Mouse (Mus musculus) gastrocnemius, adult 2 months (tissue): Measurements from ENCODE around the gene Six1. TPM values are rescaled to one million over a fixed set of nuclear protein-coding genes. Genes with fewer than 3 reads are reported as not detected.

Experiments
- DNase-seq: peaks from one replicate; pipeline ENCODE4 v3.0.0; 2022
- H3K27ac ChIP-seq: fragments of 200-600 bp; 2 replicates; pipeline ENCODE4 v1.8.1; 2022; ENCODE audit warnings: mild to moderate bottlenecking
- H3K4me3 ChIP-seq: fragments of 200-600 bp; 2 replicates; pipeline ENCODE4 v1.8.1; 2022; ENCODE audit warnings: mild to moderate bottlenecking, moderate library complexity
- CTCF ChIP-seq: fragments of 200-600 bp; IDR thresholded peaks from 2 replicates; pipeline ENCODE4 v1.8.1; 2022; ENCODE audit warnings: antibody characterized with exemption, mild to moderate bottlenecking, moderate library complexity
- intact Hi-C: fragments of 180-260 bp; cut with DNase I; formaldehyde crosslinking; loops from one replicate; pipeline ENCODE4 v1.15.1; 2025
- total RNA-seq, 2 experiments: library from RNA; stranded (reverse); gene quantifications; 2 replicates each; pipeline ENCODE4 v1.2.3; 2021

The Six1 gene
- total RNA-seq, 2 experiments from 2014 or later = 59.8 to 68.4 TPM

DNA sequence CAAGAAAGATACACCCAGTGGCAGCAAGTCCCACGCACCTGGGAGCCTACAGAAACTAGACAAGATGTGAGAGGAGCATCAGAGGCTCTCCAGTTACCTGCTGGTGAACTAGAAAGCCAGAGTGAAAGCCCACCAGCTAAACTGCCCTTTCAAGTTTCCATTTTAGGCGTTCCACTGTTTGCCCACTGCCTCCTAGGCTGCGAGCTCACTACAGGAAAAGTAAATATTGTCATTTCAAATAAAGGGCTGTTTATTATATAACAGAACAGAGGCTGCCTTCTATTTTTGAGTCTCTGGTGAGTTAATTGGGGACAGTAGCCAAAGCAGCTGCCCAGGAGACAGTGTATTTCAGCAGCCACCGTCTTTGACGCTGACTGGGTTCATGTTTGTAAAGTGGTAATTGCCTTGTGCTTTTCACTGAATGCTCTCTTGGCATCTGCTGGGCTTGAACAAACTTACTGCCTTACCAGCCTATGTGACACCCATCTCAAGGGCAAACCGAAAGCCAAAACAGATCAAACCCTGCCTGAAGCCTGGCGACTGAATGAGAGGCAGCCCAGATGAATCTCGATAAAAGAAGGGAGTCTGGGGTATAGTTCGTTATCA lies 7.2 kb upstream of the Six1 start:
- no peak for TF ChIP-seq CTCF
- peak overlapping the region; percentile 59 for H3K27ac ChIP-seq
- intact Hi-C loops = no loop called here

DNA sequence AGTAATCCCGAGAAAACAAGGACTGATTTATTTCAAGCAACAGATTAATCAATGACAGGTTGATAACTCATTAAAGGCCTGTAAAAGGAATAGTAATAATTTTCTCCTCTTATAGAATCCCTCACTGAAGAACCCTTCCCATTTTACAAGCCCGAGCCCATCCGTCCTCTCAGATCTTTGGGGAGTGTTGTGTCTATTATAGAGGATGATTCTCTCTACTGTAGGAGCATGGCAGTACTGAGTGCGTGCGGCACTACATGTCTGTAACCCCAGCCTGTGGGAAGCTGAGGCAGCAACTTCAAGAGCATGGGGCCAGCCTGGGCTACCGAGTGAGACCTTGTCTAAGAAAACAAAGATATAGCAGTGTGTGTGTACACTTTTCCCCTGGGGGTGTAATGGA lies 3.8 kb upstream of the Six1 start:
- no peak overlapping the region for H3K4me3 ChIP-seq
- intact Hi-C loops = no loop called here
- TF ChIP-seq CTCF = no peak
- peak overlapping the region; percentile 20; the same call in 1 of the 2 replicates for H3K27ac ChIP-seq
- no peak for DNase-seq

More for the DNA sequence above, 7.2 kb upstream of the Six1 start:
- no peak overlapping the region; the same call in 1 of the 2 replicates for H3K4me3 ChIP-seq
- no peak for DNase-seq

DNA sequence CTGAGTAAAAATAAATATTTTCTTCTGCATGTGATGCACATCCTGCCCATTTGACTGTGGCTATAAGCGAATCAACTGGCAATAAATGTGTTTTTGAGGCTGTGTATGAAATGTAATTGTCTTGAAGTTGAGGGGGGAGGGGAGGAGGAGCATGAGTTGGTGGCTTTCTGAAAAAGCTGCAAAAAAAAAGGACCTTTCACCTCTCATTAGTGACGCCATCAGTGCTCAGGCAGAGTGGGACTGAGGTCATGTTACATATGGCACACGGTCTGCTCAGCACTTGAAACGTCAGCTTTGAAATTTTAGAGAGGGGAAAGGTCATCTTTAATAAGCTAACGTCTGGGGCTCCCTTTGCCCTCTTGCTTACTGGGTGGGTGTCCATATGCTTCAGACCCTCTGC lies 1.8 kb upstream of the Six1 start:
- no peak for DNase-seq
- H3K4me3 ChIP-seq = no peak overlapping the region
- intact Hi-C loops = loop anchor here (2.0 kb wide), 1 partner anchor 57 kb away; the partner anchor contains the start of gene Six4
- no peak for TF ChIP-seq CTCF
- H3K27ac ChIP-seq = no peak overlapping the region

DNA sequence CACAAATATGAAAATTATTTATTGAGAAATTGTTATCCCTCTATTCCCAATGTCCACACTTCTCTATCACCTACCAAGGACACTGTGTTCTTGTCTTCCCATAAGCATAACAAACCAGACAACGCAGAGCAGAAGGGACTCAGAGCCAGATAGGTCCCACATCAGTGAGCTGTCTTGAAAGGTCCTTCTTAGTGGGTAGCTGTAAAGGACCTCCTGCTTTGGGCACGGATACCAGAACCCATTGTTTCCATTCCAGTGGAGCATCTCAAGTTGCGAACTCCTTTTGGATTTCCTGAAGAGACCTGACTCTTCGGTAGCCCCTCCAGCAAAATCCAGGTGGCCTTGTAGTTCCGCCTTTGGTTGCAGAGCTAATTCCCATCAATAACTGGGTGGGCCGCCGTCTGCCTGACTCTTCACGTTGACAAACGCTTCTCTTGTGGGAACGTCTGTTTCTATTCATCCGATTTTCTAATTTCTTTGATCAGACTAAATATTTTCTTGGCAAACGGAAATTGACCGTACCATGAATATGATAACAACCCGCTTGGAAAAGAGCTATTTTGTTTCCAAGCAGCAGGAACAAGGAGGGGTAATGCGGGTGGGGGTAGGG lies 994 bp upstream of the Six1 start:
- DNase-seq = no peak
- Histone ChIP-seq H3K27ac (peak overlapping the region; percentile 98), H3K4me3 (peak overlapping the region; percentile 80)
- TF ChIP-seq CTCF = no peak
- intact Hi-C loops = loop anchor here (2.0 kb wide), 1 partner anchor 58 kb away; the partner anchor contains the start of gene Six4

DNA sequence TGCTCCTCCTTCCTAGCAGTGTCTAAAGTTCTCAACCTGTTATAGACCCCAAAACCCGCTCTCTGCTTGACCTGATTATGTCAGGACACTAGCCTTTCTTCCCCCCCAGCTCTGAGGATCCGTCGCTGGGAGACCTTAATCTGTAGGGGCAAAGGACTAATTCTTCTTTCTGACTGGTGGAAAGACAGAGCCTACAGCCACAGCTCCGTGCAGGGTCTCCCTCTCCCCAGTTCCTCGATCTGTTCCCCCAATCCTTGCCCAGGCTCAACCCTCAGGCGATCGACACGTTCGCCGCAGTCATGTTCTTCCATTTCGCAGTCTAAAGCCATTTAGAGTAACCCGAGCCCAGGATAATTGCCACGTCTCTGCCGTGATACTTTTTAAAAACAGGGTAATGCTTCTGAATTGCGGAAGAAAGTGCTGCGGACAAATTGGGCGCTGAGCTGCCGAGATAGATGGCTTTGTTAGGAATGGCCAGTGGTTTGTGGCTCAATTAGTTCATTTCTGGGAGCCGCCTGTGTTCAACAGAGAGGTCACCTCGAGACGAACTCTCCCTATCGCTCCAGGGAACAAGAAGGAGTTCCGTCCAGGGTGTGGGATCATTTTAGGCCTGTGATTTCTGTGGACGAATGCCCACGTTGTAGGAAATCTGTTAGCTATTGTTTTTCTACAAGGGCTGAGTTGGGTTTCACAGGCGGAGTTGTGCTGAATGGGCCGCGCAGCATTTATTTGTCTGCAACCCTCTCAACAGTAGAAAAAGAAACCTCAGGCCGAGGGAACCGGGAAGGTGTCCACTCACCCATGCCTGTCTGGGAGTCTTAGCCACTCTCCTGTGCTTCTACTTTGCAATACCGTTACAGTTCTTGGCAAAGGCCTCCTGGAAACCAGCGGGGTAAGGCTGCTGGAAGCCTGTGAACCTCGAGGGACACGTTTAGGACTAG lies 766 bp downstream of the Six1 start:
- Histone ChIP-seq H3K27ac (peak overlapping the region; percentile 98), H3K4me3 (peak overlapping the region; percentile 80)
- DNase-seq = peak; percentile 63
- TF ChIP-seq CTCF = no peak
- intact Hi-C loops = loop anchor here (1.0 kb wide), 1 partner anchor 272 kb away; no protein-coding TSS in a partner anchor

DNA sequence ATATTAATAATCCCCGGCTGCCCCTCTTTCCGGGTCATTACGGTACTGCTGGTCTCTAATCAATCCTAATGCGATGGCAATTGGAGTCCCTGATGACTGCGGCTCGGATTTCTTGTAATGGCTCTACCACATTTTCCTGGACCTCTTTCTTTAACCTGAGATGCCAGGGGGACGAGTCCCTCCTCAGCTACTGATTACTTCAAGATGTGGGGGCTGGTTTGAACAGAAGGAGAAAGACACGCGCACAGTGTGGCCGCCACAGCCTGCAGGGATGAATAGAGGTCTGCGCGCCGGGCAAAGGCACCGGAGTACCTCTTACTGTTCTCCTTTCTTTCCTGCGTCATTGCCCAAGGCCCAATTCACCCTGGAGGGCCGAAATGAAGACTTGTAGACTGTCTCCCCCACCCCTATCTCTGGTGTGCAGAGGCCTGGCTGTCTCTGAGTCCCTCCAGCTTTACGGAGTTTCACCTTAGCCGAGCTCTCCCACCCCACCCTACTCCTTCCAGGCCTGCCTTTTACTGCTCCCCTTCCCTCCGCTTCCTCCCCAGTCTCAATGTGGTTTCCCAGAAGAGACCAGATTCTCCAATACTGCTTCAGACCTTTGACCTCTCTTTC lies 1.5 kb downstream of the Six1 start:
- intact Hi-C loops = no loop called here
- DNase-seq = peak; percentile 65
- no peak for TF ChIP-seq CTCF
- H3K4me3 ChIP-seq = peak overlapping the region; percentile 80
- H3K27ac ChIP-seq = peak overlapping the region; percentile 98

DNA sequence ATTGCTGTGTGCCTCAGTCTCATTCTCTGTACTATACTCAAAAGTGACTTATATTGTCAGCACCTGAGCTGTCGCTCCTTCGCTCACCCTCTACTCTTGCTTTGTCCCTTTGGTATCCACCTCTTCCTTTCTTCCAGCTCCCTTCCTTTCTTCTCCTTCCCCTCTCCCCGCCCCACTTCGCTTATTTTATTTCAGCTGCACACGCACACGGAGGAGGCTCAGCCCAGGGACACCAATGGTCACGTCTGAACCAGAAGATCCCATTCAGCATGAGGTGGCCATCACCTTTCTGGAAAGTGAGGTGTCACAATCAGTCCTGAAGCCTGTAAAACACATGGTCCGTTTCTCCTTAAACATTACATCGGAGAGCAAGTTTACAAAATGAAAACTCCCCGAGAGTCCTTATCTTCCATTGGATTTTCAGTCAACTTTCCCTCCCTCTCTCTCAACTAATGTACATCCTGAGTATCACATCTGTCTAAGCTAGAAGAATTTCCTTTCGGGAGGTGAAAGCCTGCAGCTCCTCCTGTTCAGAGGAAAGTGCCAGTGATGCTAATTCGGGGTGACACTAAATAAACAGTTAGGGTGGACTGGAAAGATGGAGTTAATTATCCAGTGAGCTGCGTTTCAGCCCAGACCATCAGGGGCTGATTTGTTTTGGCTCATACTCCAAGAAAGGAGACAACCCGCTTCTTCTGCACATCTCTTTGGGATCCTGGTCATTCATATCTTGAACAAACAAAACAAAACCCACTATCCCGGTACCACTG lies 2.7 kb downstream of the Six1 start:
- H3K4me3 ChIP-seq = peak overlapping the region; percentile 80
- DNase-seq = no peak
- TF ChIP-seq CTCF = no peak
- intact Hi-C loops = no loop called here
- H3K27ac ChIP-seq = peak overlapping the region; percentile 98

DNA sequence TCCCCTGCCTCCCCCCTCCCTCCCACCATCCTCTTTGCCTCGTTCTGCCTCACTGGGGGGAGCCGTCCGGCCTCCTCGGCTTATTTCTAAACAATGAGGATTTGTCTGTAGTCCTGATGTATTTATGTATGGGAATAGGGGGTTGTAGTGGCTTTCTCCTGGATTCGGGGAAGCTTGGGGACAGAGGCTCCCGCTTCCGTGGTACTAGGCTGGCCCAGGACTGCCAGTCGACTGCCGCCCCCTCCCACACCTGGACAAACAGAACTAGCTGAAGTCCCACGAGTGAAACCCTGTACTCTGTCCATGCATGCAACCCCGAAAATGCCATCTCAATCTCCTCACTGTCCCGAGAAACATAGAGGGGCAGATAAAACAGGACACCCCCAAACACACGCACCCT lies 3.4 kb downstream of the Six1 start:
- Histone ChIP-seq H3K27ac (peak overlapping the region; percentile 98), H3K4me3 (peak overlapping the region; percentile 80)
- no peak for TF ChIP-seq CTCF
- peak; percentile 22 for DNase-seq
- intact Hi-C loops = no loop called here

DNA sequence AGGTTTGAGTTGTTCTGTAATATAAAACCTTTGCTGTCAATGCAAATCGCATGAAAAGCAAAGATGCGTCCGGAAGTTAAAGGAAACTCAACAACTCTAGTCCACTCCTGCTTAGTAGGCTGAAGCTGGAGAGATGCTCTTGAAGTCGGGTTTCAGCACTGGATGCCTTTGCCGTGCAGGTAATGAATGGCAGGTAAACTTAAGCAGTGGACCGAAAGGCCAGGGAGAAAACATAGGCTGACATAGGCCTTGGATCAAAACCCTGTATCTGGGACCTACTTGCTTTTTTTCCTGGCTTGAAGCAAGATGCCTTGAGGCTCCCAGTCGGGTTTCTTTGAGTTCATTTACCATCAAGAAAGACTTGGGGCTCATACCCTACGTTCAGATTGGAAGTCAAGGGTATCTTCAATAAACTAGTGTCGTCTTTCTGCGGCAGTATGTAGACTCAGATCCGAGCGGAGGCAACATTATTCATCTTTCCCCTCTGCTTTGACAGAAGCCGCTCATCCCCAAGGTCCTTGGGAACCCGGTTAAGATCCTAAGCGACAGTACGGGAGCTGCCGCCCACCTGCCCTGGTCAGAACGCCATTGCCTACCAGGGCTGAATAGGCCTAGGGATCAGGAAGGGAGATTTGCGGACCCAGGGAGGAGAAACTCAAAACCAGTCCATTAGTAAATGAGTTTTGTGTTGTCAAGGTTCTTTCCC lies 4.0 kb downstream of the Six1 start:
- TF ChIP-seq CTCF = no peak
- peak; percentile 32 for DNase-seq
- Histone ChIP-seq H3K4me3 (peak overlapping the region; percentile 80), H3K27ac (peak overlapping the region; percentile 98)
- intact Hi-C loops = loop anchor here (5.0 kb wide), 1 partner anchor 158 kb away; no protein-coding TSS in a partner anchor

DNA sequence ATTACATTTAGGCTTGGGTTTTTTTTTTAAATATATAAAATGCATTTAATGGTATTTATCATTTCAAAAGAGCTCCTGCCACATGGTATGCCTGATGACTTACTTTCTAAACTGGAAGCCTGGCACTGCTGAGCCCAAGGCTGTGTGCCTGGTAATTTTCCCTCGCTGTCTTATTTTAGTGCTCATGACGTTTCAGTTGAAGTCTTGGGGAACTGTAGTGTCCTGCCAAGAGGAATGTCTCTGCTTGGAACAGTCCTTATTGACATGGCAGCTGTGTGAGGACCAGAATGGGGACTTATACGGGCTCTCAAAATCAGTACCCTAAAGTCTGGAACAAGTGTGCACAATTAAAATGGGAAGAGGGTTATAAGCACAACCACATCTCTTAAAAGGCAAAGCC lies 5.2 kb downstream of the Six1 start:
- no peak for TF ChIP-seq CTCF
- intact Hi-C loops = loop anchor here (5.0 kb wide), 1 partner anchor 159 kb away; no protein-coding TSS in a partner anchor
- DNase-seq = peak; percentile 69
- Histone ChIP-seq H3K4me3 (peak overlapping the region; percentile 80), H3K27ac (peak overlapping the region; percentile 98)

DNA sequence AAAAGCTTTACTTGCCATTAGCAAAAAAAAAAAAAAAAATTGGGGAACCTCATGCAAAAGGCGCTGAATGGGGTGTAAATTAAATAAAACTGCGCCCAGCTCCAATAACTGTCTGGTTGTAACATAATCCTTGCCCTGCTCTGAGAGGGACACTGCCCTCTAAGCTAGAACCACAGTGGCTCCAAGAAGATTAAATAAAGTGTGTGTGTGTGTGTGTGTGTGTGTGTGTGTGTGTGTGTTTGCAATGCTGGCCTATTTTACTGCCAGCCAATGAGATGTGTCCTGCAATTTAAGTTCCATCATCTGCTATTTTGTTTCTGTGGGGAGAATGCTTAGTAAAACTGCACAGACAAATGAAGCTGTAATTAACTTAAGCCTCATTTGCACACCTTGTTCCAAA lies 6.1 kb downstream of the Six1 start:
- intact Hi-C loops = loop anchor here (5.0 kb wide), 1 partner anchor 160 kb away; no protein-coding TSS in a partner anchor
- peak overlapping the region; percentile 98 for H3K27ac ChIP-seq
- TF ChIP-seq CTCF = no peak
- peak overlapping the region; percentile 94 for H3K4me3 ChIP-seq
- peak; percentile 41 for DNase-seq
